Mouse (Mus musculus): ENCODE results near the gene Foxd4. TPM values are rescaled to one million over a fixed set of nuclear protein-coding genes. Genes with fewer than 3 reads are reported as not detected.

Gene Foxd4
- 0.17 and 0.21 TPM in 2 replicates for polyA plus RNA-seq (2012; rRNA removed)

GRCm38 (mm10) chr19:24900581-24901220, at the start of gene Foxd4:
Foxd4 (minus strand) TSS chr19:24901197.

GRCm38 (mm10) chr19:24875129-24875870, 25.7 kb downstream of the Foxd4 start, which contains the start of gene Gm10053:
Gm10053 (plus strand) TSS chr19:24875686.

GRCm38 (mm10) chr19:24861612-24862451, 39.2 kb downstream of the Foxd4 start, which contains the start of gene Pgm5:
Pgm5 (minus strand) TSS chr19:24861855.

Other genes starting within 250 kb of the Foxd4 start
- gene Tmem252, start 227.2 kb downstream of the Foxd4 start, polyA plus RNA-seq (2012; rRNA removed) = 1.4 and 1.5 TPM in 2 replicates
- 2.5 and 4.3 TPM in 2 replicates for gene Pgm5, start 39.3 kb downstream of the Foxd4 start, polyA plus RNA-seq (2012; rRNA removed)
- gene Gm10053, start 25.5 kb downstream of the Foxd4 start, polyA plus RNA-seq (2012; rRNA removed) = 52.5 and 69.8 TPM in 2 replicates
- gene Cbwd1, start 60.4 kb upstream of the Foxd4 start, polyA plus RNA-seq (2012; rRNA removed) = 11.8 and 12.2 TPM in 2 replicates
- 0.39 and 0.41 TPM in 2 replicates for gene Dock8, start 98.3 kb upstream of the Foxd4 start, polyA plus RNA-seq (2012; rRNA removed)

Measured in central nervous system, embryonic 18 days (tissue).